Comparison of ENCODE assay signal across 11 mouse cellular contexts in genomic region chr2:128277387-128278123, GRCm38 (mm10).
A peak's percentile ranks its signal among the peaks of the same experiment; 100 is the strongest.
DNase-seq lines count a peak whose midpoint lies in the region; ATAC-seq lines count a peak whose summit lies in the region.
"Had no signal": no experiment of that assay in that cellular context is flagged by ENCODE, and none has a peak within 500 bp of the region (broad histone marks: within the 10 kb centered on the region; RNA-seq: fewer than 3 reads in every experiment).

No protein-coding gene starts in this region.

- no peak for ATAC-seq in forebrain, embryonic 14.5 days
- no peak for ATAC-seq in midbrain, embryonic 11.5 days (ENCODE audit: low FRiP score)
- ATAC-seq: intestine, postnatal 0 days had no signal

- peak; percentile 41 for DNase-seq in embryo, embryonic 10 days (ENCODE audit: low spot score)
- DNase-seq in embryo, embryonic 11 days: no peak
- DNase-seq in left cerebral cortex, postnatal 4 days: peak; percentile 50
- DNase-seq in left cerebral cortex, postnatal 14 days (ENCODE audit: low spot score in 2 of 2): no peak
- DNase-seq in forebrain, embryonic 14.5 days (ENCODE audit: low spot score): peak; percentile 70
- peak; percentile 83 for DNase-seq in midbrain, embryonic 11.5 days (ENCODE audit: low spot score, missing footprints)
- no peak for DNase-seq in adrenal gland, postnatal 4 days (ENCODE audit: low spot score in 2 of 2)
- DNase-seq in layer of hippocampus, adult 9-11 months: no peak
- DNase-seq: adrenal gland, adult 8-10 months; gastrocnemius, postnatal 25 days had no signal

- no peaks in the 10 kb centered on the region for H3K36me3 ChIP-seq in forebrain, embryonic 14.5 days (ENCODE audit: control insufficient read depth, insufficient read depth, low read length)
- H3K36me3 ChIP-seq in midbrain, embryonic 11.5 days (ENCODE audit: control insufficient read depth, insufficient read depth, low read length): no peaks in the 10 kb centered on the region

- H3K27ac ChIP-seq in forebrain, embryonic 14.5 days (ENCODE audit: low read depth, low read length): peak overlapping the region; percentile 73
- H3K27ac ChIP-seq in midbrain, embryonic 11.5 days (ENCODE audit: low read depth, low read length): no peak overlapping the region

- H3K4me3 ChIP-seq in forebrain, embryonic 14.5 days (ENCODE audit: low read depth, low read length): no peak overlapping the region
- H3K4me3 ChIP-seq in midbrain, embryonic 11.5 days (ENCODE audit: low read depth, low read length): no peak overlapping the region

- 25% methylated on average over 4 of the region's 4 CpGs for WGBS in forebrain, embryonic 14.5 days
- WGBS in midbrain, embryonic 11.5 days: 41% methylated on average over 4 of the region's 4 CpGs

- H3K9ac ChIP-seq in forebrain, embryonic 14.5 days (ENCODE audit: low read length): no peak overlapping the region
- H3K9ac ChIP-seq in midbrain, embryonic 11.5 days (ENCODE audit: low read length): no peak overlapping the region

- H3K4me1 ChIP-seq in forebrain, embryonic 14.5 days (ENCODE audit: control insufficient read depth, insufficient read depth, low read length): peaks cover 22% of the 10 kb centered on the region
- H3K4me1 ChIP-seq in midbrain, embryonic 11.5 days (ENCODE audit: control insufficient read depth, insufficient read depth, low read length): peaks cover 2% of the 10 kb centered on the region; the same call in 1 of the 2 replicates

- no peaks in the 10 kb centered on the region for H3K27me3 ChIP-seq in forebrain, embryonic 14.5 days (replicated peaks; ENCODE audit: control insufficient read depth, insufficient read depth, low read length)
- H3K27me3 ChIP-seq in midbrain, embryonic 11.5 days (ENCODE audit: control insufficient read depth, insufficient read depth, low read length): no peaks in the 10 kb centered on the region

- peak overlapping the region; percentile 38; the same call in 1 of the 2 replicates for H3K4me2 ChIP-seq in forebrain, embryonic 14.5 days (ENCODE audit: low read length)
- H3K4me2 ChIP-seq in midbrain, embryonic 11.5 days: no peak overlapping the region

- intact Hi-C loops in left cerebral cortex, postnatal 4 days (cut with DNase I): no loop called here
- intact Hi-C loops in left cerebral cortex, postnatal 14 days (cut with DNase I): no loop called here

- no peaks in the 10 kb centered on the region for H3K9me3 ChIP-seq in forebrain, embryonic 14.5 days (replicated peaks; ENCODE audit: control insufficient read depth, low read length)
- no peaks in the 10 kb centered on the region for H3K9me3 ChIP-seq in midbrain, embryonic 11.5 days (ENCODE audit: control insufficient read depth, low read length)

Comparison
In these comparisons a context has a peak if more than half of its experiments do, and no peak if none do; other contexts are left out.
1. DNase-seq: peak in embryo, embryonic 10 days (single experiment), left cerebral cortex, postnatal 4 days (single experiment), forebrain, embryonic 14.5 days (single experiment) and midbrain, embryonic 11.5 days (single experiment); none in embryo, embryonic 11 days (single experiment), left cerebral cortex, postnatal 14 days (0 of 2), adrenal gland, postnatal 4 days (0 of 2) and layer of hippocampus, adult 9-11 months (single experiment).